Mouse (Mus musculus) lung, postnatal 0 days (tissue): ENCODE results near the gene Sos2.

Experiments
- CTCF ChIP-seq: IDR thresholded peaks from 2 replicates; pipeline ENCODE4 v1.5.1; 2016; ENCODE audit warnings: antibody characterized with exemption, mild to moderate bottlenecking
- EP300 ChIP-seq: IDR thresholded peaks from 2 replicates; pipeline ENCODE4 v1.6.1; 2016; ENCODE audit warnings: antibody characterized with exemption, mild to moderate bottlenecking, control low read depth

DNA sequence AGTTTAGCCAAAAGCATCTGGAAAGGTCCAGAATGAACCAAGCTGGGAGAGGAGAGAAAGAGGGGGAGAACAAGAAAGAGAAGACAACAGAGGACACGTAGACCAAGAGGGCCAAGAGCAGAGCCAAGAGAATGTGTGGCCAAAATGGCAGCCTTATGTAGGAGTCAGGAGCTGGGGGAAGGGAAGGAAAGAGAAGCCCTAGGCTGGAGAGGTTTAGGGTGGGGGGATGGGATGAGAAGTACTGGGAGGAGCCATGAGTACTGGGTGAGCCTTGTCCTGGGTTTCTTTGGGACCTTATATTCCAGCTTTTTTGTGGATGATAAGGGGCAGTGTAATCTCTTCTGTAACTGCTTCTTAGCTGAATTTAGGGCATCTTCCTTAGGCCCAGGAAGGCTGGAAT is 47.6 kb upstream of the Sos2 start:
- no peak for TF ChIP-seq CTCF
- no peak for TF ChIP-seq EP300
